Mouse (Mus musculus) testis, adult 2 months (tissue): ENCODE data around the gene Vps13a.

ENCODE experiments used
- CTCF ChIP-seq: fragments of 200-500 bp; IDR thresholded peaks from 2 replicates; pipeline ENCODE4 v1.5.1; 2012; ENCODE audit warnings: low read depth, mild to moderate bottlenecking, inconsistent platforms, low read length, moderate library complexity; ENCODE audit not compliant: control insufficient read depth, insufficient read depth, insufficient replicate concordance
- POLR2A ChIP-seq: fragments of 200-500 bp; IDR thresholded peaks from 2 replicates; pipeline ENCODE4 v1.6.1; 2012; ENCODE audit warnings: low read depth, mild to moderate bottlenecking, inconsistent platforms, low read length, moderate library complexity; ENCODE audit not compliant: control insufficient read depth

DNA sequence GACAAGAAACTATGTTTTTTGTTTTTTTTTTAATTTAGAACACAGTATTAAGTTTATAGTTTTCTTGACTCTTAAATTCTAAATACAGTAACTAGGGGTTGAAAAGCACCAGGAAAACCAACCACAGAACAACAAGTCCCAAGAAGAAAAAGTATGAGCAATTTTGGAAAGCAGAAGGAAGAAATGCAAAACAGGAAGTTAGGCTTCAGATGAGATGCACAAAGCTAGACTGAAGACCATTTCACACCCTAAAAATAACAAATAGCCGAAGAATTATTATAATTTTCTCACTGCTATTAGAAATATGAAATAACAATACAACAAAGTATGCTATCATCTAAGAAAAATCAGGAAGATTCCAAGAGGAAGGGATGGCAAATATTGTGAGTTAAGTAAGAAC lies 78.9 kb downstream of the Vps13a start:
- TF ChIP-seq CTCF, result no peak
- TF ChIP-seq POLR2A, result no peak
